Mouse (Mus musculus): ENCODE data around the gene Sept12.

GRCm38 (mm10) chr16:4978275-4979051, 19.2 kb downstream of the Sept12 start:
- TF ChIP-seq POLR2A (IDR thresholded peaks at IDR 0.05; ENCODE audit: control insufficient read depth, extremely low read depth, insufficient read depth, low read length, poor library complexity), result no peak
- TF ChIP-seq CTCF (IDR thresholded peaks at IDR 0.05; ENCODE audit: borderline replicate concordance, control insufficient read depth, extremely low read depth, insufficient read depth, low read length, poor library complexity), result no peak
